Mouse (Mus musculus): ENCODE results near the gene Sh3pxd2a. TPM values are rescaled to one million over a fixed set of nuclear protein-coding genes. Genes with fewer than 3 reads are reported as not detected.
A peak's percentile ranks its signal among the peaks of the same experiment; 100 is the strongest.

The Sh3pxd2a gene
- total RNA-seq, 2 experiments from 2014 or later = 31.9 to 36.9 TPM

GRCm38 (mm10) chr19:47441541-47442293 is 22.5 kb downstream of the Sh3pxd2a start:
- no peak for DNase-seq (ENCODE audit: extremely low spot score in 1 of 2, low spot score in 1 of 2)

DNA sequence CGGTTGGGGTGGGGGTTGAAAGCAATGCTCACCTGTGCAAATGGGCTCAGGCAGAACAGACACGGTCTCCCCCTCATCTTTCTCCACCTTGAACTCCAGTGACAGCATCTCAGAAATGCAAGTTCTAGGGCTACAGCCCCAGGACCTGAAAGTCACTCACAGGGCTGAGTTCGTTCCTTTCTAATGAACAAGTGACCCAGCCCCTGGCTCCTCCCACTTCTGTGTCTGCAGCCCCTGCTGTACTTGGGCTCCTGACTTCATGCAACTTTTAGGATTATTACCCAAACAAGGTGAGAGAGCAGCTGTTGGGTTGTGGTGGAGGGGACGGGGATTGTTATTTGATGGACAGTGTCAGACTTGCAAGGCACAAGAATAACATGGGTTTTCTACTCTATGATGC is 23.2 kb downstream of the Sh3pxd2a start:
- DNase-seq (ENCODE audit: extremely low spot score in 1 of 2, low spot score in 1 of 2) = no peak

GRCm38 (mm10) chr19:47440435-47440803 is 23.8 kb downstream of the Sh3pxd2a start:
- DNase-seq (ENCODE audit: extremely low spot score in 1 of 2, low spot score in 1 of 2) = no peak

DNA sequence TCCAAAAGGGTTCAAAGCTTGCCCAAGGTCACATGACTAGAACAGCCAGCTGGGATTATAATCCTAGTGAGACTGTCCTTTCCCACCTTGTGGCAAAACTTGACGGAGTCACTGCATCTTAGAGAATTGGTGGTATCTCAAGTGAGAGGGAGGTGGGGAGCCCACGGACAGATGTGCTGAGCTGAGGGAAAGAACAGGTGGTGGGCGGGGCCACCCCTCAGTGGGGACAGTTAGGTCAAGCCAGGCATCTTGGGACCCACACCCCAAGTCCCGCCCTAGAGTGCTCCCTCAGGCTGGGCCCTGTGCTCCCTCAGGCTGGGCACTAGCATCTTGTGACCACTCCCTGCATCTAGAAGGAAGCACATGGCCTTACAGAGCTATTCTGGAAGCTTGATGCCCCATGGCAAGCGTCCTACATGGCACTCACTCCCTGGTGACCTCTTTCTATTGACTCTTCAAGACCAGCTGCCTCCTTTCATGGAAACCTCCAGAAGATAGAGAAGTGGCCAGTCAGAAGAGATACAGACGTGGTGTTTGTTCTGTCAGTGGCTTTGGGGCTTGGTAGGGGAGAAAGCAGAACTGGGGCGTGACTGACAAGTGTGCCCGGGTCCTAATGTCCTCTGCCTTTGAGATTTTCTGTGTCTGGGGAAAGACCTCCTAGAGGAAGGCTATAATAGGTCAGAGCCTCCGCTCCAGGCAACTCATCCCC is 24.3 kb downstream of the Sh3pxd2a start:
- DNase-seq (ENCODE audit: extremely low spot score in 1 of 2, low spot score in 1 of 2) = no peak

DNA sequence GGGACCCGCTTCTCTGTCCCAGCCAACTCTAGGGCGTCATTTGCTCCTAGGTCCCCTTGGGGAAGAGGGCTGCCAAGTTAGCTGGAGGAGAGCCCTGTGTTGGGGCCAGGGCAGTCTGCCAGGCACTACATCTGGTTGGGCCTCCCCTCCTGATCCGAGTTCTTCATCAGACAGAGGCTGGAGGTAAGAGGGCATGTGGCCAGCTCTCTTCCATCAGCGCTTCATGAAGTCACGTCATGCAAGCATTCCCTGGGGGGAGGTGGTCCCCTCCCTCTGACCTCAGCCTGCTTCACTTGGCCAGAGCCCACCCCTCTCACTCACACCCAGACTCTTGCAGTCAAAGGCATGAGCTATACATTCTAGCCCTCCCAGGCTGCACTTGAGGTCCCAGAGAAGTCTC is 25.8 kb downstream of the Sh3pxd2a start:
- DNase-seq (ENCODE audit: extremely low spot score in 1 of 2, low spot score in 1 of 2) = peak in 1 of 2 experiments; percentile 23

DNA sequence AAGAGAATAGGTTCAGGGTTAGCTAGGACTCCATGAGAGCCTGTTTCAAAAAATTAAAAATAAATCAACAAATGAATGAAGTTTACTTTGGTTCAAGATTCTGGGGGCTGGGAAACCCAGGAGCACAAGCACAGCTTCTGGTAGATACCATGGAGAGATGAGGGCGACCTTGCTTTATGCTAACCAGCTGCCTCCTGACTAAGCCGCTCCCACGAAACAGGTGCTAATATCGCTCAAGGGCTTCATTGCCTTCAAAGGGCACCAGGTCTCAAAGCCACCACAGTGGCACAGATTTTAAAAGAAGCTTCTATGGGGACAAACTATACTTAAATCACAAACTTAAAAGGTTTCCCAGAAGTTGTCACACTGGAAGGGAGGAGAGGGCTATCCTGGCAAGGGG is 27.2 kb downstream of the Sh3pxd2a start:
- no peak for DNase-seq (ENCODE audit: extremely low spot score in 1 of 2, low spot score in 1 of 2)

- DNase-seq (ENCODE audit: extremely low spot score in 1 of 2, low spot score in 1 of 2) = no peak
Observed at GRCm38 (mm10) chr19:47436236-47436635, 28.0 kb downstream of the Sh3pxd2a start.

DNA sequence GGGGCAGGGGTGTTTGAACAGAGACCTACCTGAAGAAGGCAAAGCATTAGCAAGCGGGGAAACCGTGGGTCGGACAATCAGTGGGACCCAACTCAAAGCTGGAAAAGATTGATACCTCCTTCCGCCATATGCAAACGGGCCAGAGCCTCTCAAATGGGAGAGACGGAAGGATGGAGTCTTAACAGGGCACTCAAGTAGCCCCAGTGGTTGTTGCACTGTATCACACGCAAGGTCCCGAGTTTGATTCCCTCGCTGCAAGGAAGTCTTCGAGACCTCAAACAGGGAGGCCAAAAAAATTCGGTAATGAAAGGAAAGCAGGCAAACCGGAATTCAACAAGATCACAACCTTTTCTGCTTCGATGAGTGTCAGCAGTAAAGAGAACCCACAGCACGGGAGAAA is 29.5 kb downstream of the Sh3pxd2a start:
- no peak for DNase-seq (ENCODE audit: extremely low spot score in 1 of 2, low spot score in 1 of 2)

GRCm38 (mm10) chr19:47432339-47432738 is 31.9 kb downstream of the Sh3pxd2a start:
- DNase-seq (ENCODE audit: extremely low spot score in 1 of 2, low spot score in 1 of 2) = no peak

GRCm38 (mm10) chr19:47431189-47431931 is 32.8 kb downstream of the Sh3pxd2a start:
- no peak for DNase-seq (ENCODE audit: extremely low spot score in 1 of 2, low spot score in 1 of 2)

GRCm38 (mm10) chr19:47430160-47430559 is 34.0 kb downstream of the Sh3pxd2a start:
- DNase-seq (ENCODE audit: extremely low spot score in 1 of 2, low spot score in 1 of 2) = no peak

GRCm38 (mm10) chr19:47429245-47429644 is 35.0 kb downstream of the Sh3pxd2a start:
- DNase-seq (ENCODE audit: extremely low spot score in 1 of 2, low spot score in 1 of 2) = no peak

DNA sequence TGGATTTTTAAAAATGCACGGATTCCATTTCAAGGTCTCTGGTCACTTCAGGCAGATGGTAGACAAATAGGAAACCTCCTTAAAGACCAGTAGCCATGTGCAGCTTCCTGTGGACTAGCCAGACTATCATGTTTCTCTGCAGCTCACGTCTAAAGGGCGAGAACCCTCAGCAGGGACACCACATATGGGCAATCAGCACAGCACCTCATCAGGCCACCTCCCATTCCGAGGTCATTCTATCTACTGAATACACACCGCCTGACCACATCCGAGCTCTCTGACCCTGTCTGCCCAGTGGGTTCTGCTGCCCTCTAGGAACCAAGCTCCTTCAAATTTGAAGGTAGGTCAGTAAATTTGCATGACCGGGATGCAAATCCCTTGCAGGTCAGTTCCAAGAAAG is 35.4 kb downstream of the Sh3pxd2a start:
- DNase-seq (ENCODE audit: extremely low spot score in 1 of 2, low spot score in 1 of 2) = no peak

- DNase-seq (ENCODE audit: extremely low spot score in 1 of 2, low spot score in 1 of 2) = no peak
Observed at GRCm38 (mm10) chr19:47427841-47428789, 36.1 kb downstream of the Sh3pxd2a start.

GRCm38 (mm10) chr19:47423632-47424031 is 40.6 kb downstream of the Sh3pxd2a start:
- DNase-seq (ENCODE audit: extremely low spot score in 1 of 2, low spot score in 1 of 2) = no peak

DNA sequence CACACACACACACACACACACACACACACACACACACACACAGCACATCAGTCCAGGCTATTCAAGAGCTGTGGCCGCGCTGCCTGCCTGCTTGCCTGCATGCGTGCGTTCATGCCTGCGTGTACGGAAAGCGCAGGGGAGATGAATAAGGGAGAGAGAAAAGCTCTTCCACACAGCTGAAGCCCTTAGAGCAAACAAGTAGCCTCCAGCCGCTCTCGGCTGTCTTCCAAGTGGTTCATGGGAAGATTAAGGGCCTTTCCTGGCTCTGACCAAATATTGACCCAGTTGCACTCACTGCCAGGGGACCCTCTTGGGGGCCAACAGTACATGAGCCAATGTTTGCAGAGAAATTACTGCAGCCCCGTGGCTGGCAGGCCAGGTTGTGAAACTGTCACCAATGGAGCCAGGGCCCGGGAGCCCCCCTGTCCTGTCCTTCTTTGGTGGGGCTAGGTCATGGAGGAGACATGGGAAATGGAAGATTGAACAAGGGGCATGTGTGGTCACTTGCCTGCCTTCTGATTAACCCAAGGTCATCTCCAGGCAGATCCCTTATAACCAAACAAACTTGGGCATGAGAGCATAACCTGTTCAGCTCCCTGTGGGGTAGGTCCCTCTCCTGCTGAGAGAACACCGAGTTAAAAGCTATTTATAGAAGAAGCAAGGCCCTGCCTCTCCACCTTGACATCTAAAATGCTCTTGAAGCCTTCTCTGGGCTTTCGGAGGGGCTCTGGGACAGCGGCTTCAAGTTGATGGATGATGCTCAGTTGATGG is 42.9 kb downstream of the Sh3pxd2a start:
- DNase-seq (ENCODE audit: extremely low spot score in 1 of 2, low spot score in 1 of 2) = no peak

DNA sequence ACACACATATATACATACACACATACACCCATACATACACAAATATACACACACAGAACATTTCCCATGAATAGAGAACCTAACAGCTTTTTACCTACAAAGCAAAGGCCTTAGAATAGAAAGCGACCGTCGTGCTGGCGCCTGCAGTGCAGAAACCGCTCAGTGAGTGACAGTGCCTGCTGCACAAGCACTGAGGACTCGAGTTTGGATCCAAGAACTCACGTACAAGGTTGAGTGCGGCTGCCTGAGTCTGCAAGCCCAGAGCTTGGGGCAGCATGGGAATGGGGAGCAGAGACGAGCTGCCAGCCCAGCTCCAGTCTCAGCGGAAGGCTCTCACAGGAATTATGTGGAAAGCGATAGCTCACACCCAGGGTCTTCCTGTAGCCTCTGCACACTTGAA is 43.7 kb downstream of the Sh3pxd2a start:
- no peak for DNase-seq (ENCODE audit: extremely low spot score in 1 of 2, low spot score in 1 of 2)

GRCm38 (mm10) chr19:47419208-47419607 is 45.0 kb downstream of the Sh3pxd2a start:
- peak in 1 of 2 experiments; percentile 14 for DNase-seq (ENCODE audit: extremely low spot score in 1 of 2, low spot score in 1 of 2)

- DNase-seq (ENCODE audit: extremely low spot score in 1 of 2, low spot score in 1 of 2) = no peak
Observed at GRCm38 (mm10) chr19:47416161-47416560, 48.0 kb downstream of the Sh3pxd2a start.

All from layer of hippocampus, postnatal 25 days (tissue).